Mouse (Mus musculus): Measurements from ENCODE around the gene Pttg1ip.

The Pttg1ip gene

GRCm38 (mm10) chr10:77573162-77573561, 8.4 kb upstream of the Pttg1ip start:
- peak overlapping the region; percentile 43; the same call in 1 of the 2 replicates for H3K4me3 ChIP-seq (replicated peaks; ENCODE audit: low read length)
- H3K36me3 ChIP-seq (ENCODE audit: insufficient read depth, low read length), result no peaks in the 10 kb centered on the region
- 0 out of 2 replicates have a peak, but pooled peaks cover 2% of the 10 kb centered on the region for H3K9me3 ChIP-seq (ENCODE audit: low read length)
- no peaks in the 10 kb centered on the region for H3K27me3 ChIP-seq (ENCODE audit: insufficient read depth, low read length)
- TF ChIP-seq NANOG (IDR thresholded peaks at IDR 0.05; ENCODE audit: borderline replicate concordance, low read length), result no peak
- no peak for TF ChIP-seq POU5F1 (IDR thresholded peaks at IDR 0.05; ENCODE audit: borderline replicate concordance, low read length)
- TF ChIP-seq CTCF (conservative IDR thresholded peaks at IDR 0.05; ENCODE audit: low read length), result no peak; the same call in 1 of the 2 replicates
- peaks cover 60% of the 10 kb centered on the region for H3K4me1 ChIP-seq (replicated peaks; ENCODE audit: low read depth, low read length)

GRCm38 (mm10) chr10:77580027-77580920, 1.2 kb upstream of the Pttg1ip start:
- Histone ChIP-seq H3K9me3 (ENCODE audit: low read length) (no peaks in the 10 kb centered on the region), H3K4me1 (replicated peaks; ENCODE audit: low read depth, low read length) (peaks cover 46% of the 10 kb centered on the region), H3K4me3 (replicated peaks; ENCODE audit: low read length) (0 out of 2 replicates have a peak overlapping the region, but pooled peaks have one; percentile 94), H3K36me3 (ENCODE audit: insufficient read depth, low read length) (peaks cover 13% of the 10 kb centered on the region), H3K27me3 (ENCODE audit: insufficient read depth, low read length) (no peaks in the 10 kb centered on the region)
- TF ChIP-seq POU5F1 (IDR thresholded peaks at IDR 0.05; ENCODE audit: borderline replicate concordance, low read length) (peak; percentile 61; the same call in 1 of the 2 replicates), NANOG (IDR thresholded peaks at IDR 0.05; ENCODE audit: borderline replicate concordance, low read length) (no peak)

DNA sequence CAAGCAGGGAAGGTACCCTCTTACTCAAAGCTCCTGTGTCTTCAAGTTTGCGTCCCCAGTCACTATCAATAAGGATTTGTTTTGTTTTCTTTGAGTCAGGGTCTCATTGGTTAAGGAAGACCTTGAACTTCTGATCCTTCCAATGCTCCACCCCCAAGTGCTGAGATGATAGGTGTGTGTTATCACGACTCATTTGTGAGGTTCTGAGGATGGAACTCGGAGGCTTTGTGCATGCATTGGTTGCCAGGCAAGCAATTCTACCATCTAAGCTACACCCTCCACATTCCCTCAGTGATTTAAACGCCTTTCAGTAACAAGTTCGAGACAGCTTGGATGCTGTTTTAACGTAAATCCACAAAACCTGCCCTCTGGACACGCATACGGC, 505 bp upstream of the Pttg1ip start:
- peaks cover 52% of the 10 kb centered on the region for H3K4me1 ChIP-seq (replicated peaks; ENCODE audit: low read depth, low read length)
- H3K36me3 ChIP-seq (ENCODE audit: insufficient read depth, low read length), result peaks cover 19% of the 10 kb centered on the region
- H3K9me3 ChIP-seq (ENCODE audit: low read length), result no peaks in the 10 kb centered on the region
- H3K27me3 ChIP-seq (ENCODE audit: insufficient read depth, low read length), result no peaks in the 10 kb centered on the region
- no peak for TF ChIP-seq POU5F1 (IDR thresholded peaks at IDR 0.05; ENCODE audit: borderline replicate concordance, low read length)
- TF ChIP-seq NANOG (IDR thresholded peaks at IDR 0.05; ENCODE audit: borderline replicate concordance, low read length), result no peak
- TF ChIP-seq CTCF (conservative IDR thresholded peaks at IDR 0.05; ENCODE audit: low read length), result no peak
- peak overlapping the region; percentile 94 for H3K4me3 ChIP-seq (replicated peaks; ENCODE audit: low read length)

DNA sequence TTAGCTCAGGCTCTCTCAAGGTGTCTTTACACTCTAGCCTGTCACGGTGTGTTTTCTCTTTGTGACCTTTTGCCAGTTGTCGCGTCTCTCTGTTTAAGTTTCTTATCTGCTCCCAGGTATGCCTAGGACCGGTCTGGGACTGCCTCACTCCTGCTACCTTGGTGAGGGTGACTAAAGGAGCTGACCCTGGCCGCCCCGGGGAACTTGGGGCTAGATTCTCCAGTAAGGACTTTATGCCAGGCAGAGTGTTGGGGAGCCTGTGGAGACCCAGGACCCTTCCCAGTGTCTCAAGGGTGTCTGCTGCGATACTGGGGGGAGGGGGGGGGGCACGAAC, 732 bp downstream of the Pttg1ip start:
- H3K4me3 ChIP-seq (replicated peaks; ENCODE audit: low read length), result peak overlapping the region; percentile 94
- no peak for TF ChIP-seq POU5F1 (IDR thresholded peaks at IDR 0.05; ENCODE audit: borderline replicate concordance, low read length)
- TF ChIP-seq CTCF (conservative IDR thresholded peaks at IDR 0.05; ENCODE audit: low read length), result no peak
- no peak for TF ChIP-seq NANOG (IDR thresholded peaks at IDR 0.05; ENCODE audit: borderline replicate concordance, low read length)
- H3K27me3 ChIP-seq (ENCODE audit: insufficient read depth, low read length), result no peaks in the 10 kb centered on the region
- H3K36me3 ChIP-seq (ENCODE audit: insufficient read depth, low read length), result peaks cover 32% of the 10 kb centered on the region
- H3K4me1 ChIP-seq (replicated peaks; ENCODE audit: low read depth, low read length), result peaks cover 64% of the 10 kb centered on the region
- no peaks in the 10 kb centered on the region for H3K9me3 ChIP-seq (ENCODE audit: low read length)

DNA sequence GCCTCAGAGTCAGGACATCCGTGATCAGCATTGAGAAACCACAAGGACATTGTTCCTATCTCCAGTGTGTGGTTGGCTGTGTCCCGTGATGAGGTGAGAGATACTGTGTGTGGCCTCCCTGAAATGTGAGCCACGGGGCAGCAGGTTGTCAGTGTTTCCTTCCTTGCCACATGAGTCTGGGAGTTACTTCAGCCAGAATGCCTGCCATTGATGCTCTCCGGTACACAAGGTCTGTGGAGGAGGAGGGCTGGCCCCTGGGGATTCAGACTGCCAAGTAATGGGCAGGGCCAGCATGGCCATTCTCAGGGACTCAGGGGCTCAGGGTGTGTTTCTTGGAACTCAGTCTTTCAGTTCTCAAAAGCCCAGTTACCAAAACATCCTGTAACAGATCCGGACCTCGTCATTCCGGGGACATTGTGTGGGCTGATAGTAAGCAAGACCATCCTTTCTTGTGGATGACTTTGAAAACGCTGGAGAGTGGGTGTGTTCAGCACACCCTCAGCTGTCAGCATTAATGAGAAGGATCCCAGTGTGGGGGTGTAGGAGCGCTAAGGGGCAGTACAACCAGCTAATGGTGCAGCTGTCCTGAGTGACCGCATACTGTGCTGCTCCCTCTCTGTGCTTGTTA, 2.4 kb downstream of the Pttg1ip start:
- Histone ChIP-seq H3K27me3 (ENCODE audit: insufficient read depth, low read length) (no peaks in the 10 kb centered on the region), H3K36me3 (ENCODE audit: insufficient read depth, low read length) (peaks cover 48% of the 10 kb centered on the region), H3K4me1 (replicated peaks; ENCODE audit: low read depth, low read length) (peaks cover 81% of the 10 kb centered on the region), H3K9me3 (ENCODE audit: low read length) (no peaks in the 10 kb centered on the region), H3K4me3 (replicated peaks; ENCODE audit: low read length) (peak overlapping the region; percentile 94)
- no peak for TF ChIP-seq CTCF (conservative IDR thresholded peaks at IDR 0.05; ENCODE audit: low read length)
- TF ChIP-seq POU5F1 (IDR thresholded peaks at IDR 0.05; ENCODE audit: borderline replicate concordance, low read length), result no peak
- TF ChIP-seq NANOG (IDR thresholded peaks at IDR 0.05; ENCODE audit: borderline replicate concordance, low read length), result no peak

- TF ChIP-seq CTCF (conservative IDR thresholded peaks at IDR 0.05; ENCODE audit: low read length), result no peak
- TF ChIP-seq NANOG (IDR thresholded peaks at IDR 0.05; ENCODE audit: borderline replicate concordance, low read length), result no peak
- no peak for TF ChIP-seq POU5F1 (IDR thresholded peaks at IDR 0.05; ENCODE audit: borderline replicate concordance, low read length)
- H3K27me3 ChIP-seq (ENCODE audit: insufficient read depth, low read length), result no peaks in the 10 kb centered on the region
- no peak overlapping the region for H3K4me3 ChIP-seq (replicated peaks; ENCODE audit: low read length)
- H3K4me1 ChIP-seq (replicated peaks; ENCODE audit: low read depth, low read length), result peaks cover 87% of the 10 kb centered on the region
- peaks cover 72% of the 10 kb centered on the region for H3K36me3 ChIP-seq (ENCODE audit: insufficient read depth, low read length)
- H3K9me3 ChIP-seq (ENCODE audit: low read length), result no peaks in the 10 kb centered on the region
These were observed 5.1 kb downstream of the Pttg1ip start for GRCm38 (mm10) chr10:77586637-77587036.

DNA sequence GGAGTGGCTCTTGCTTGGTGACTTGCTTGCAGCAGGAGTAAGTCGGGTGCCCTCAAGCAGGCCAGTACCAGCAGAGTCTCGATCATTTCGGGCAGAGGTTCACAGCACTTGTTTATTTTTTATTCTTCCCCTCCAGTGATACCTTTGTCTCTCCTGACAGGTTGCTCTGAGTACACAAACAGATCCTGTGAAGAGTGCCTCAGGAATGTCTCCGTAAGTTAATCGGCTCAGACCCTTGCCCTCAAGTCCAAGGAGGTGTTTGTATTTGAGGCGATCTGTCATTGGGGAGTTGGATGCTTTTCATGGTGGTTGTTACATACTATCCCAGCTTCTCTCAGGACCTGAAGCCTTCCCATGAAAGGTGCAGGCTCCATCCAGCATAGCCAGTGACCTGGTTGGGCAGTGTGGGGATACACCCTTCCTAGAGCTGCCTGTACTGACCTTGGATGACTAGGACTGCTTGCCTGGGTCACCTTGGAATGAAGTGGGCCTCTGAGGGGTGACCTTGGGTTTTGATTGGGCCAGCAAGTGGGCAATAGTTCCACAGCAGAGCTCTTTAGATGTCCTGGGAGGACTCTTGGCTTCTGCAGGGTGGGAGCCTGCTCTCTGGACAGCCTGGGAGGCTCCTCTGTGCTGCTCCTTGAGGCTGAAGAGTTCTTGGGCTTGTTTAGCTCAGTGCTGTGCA, 5.7 kb downstream of the Pttg1ip start:
- Histone ChIP-seq H3K4me1 (replicated peaks; ENCODE audit: low read depth, low read length) (peaks cover 90% of the 10 kb centered on the region), H3K27me3 (ENCODE audit: insufficient read depth, low read length) (no peaks in the 10 kb centered on the region), H3K36me3 (ENCODE audit: insufficient read depth, low read length) (peaks cover 78% of the 10 kb centered on the region), H3K9me3 (ENCODE audit: low read length) (no peaks in the 10 kb centered on the region), H3K4me3 (replicated peaks; ENCODE audit: low read length) (no peak overlapping the region)
- TF ChIP-seq CTCF (conservative IDR thresholded peaks at IDR 0.05; ENCODE audit: low read length) (no peak), POU5F1 (IDR thresholded peaks at IDR 0.05; ENCODE audit: borderline replicate concordance, low read length) (no peak), NANOG (IDR thresholded peaks at IDR 0.05; ENCODE audit: borderline replicate concordance, low read length) (no peak)

DNA sequence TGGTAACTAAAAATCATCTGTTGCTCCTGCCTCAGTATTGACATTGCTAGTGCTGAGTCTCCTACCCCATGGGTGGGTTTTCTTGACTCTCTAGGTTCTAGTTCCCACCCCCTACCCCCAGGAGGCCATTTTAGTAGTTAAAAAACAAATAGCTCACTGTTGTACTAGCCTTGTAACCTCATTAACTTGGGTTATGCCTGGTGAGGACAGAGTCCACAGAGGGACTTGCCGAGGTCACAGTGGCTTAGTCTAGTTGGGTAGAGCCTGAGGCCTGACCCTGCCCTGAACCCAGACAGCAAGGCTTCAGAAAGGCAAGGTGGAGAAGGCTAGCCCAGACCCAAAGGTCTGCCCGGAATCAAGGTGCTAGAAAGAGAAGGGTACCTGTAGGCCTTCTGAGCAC, 6.5 kb downstream of the Pttg1ip start:
- TF ChIP-seq CTCF (conservative IDR thresholded peaks at IDR 0.05; ENCODE audit: low read length) (no peak), POU5F1 (IDR thresholded peaks at IDR 0.05; ENCODE audit: borderline replicate concordance, low read length) (no peak), NANOG (IDR thresholded peaks at IDR 0.05; ENCODE audit: borderline replicate concordance, low read length) (no peak)
- H3K4me3 ChIP-seq (replicated peaks; ENCODE audit: low read length), result no peak overlapping the region
- no peaks in the 10 kb centered on the region for H3K9me3 ChIP-seq (ENCODE audit: low read length)
- H3K36me3 ChIP-seq (ENCODE audit: insufficient read depth, low read length), result peaks cover 84% of the 10 kb centered on the region
- peaks cover 90% of the 10 kb centered on the region for H3K4me1 ChIP-seq (replicated peaks; ENCODE audit: low read depth, low read length)
- no peaks in the 10 kb centered on the region for H3K27me3 ChIP-seq (ENCODE audit: insufficient read depth, low read length)

All from E14TG2a.4 (cell line).